Mouse (Mus musculus) liver, embryonic 14.5 days (tissue): ENCODE data around the gene Cyp2d10.

Experiments
- CTCF ChIP-seq: IDR thresholded peaks from 2 replicates; pipeline ENCODE4 v1.5.1; 2016; ENCODE audit warnings: antibody characterized with exemption, low read depth, control low read depth
- EP300 ChIP-seq: IDR thresholded peaks from 2 replicates; pipeline ENCODE4 v1.6.1; 2016; ENCODE audit warnings: antibody characterized with exemption, low read depth

DNA sequence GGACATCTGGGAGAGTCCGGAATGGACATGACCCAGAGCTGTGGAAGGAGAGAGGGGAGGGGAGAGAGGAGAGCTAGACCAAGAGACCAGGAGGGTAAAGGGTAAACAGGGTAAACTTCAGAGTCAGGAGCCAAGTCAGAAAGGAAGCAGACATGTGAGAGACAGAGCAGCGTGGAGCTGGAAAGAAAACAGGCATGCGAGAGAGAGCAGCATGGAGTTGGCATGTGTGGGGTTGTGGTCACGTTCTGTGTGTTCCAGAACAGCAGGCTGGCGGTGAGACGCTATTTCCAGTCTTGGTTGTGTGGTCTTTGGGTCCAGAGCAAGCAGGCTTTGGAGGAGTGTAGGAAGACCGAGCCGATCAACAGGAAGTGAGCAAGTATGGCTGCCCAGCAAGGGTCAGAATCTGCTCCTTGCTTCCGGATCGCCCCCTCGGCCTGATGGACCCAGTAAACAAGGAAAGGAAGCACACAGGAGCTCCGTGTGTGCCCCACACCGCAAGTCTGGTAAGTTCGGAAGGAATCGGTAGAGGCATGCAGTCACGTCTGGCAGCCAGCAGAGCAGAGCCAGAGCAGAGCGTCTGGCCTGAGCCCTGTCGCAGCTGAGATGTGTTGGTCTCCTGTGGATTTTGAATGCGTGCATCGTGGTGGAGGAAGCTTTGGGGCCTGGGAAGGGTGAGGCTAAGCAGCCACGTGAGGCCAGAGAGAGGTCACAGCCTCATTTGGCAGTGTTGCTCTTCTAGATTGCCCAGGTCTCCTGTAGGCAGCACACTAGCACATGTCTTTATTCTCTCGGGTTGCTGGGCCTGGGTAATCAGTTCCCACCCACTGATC, 48.3 kb downstream of the Cyp2d10 start:
- TF ChIP-seq CTCF (no peak), EP300 (no peak)
